Mouse (Mus musculus) common myeloid progenitor, adult 5-6 weeks (primary cell): Measurements from ENCODE around the gene Gabbr2. TPM values are rescaled to one million over a fixed set of nuclear protein-coding genes. Genes with fewer than 3 reads are reported as not detected.

Source experiments
- ATAC-seq: replicated peaks from 2 replicates; pipeline ENCODE4 v1.8.0; 2016; ENCODE audit warnings: low read depth, mild to moderate bottlenecking, moderate TSS enrichment, inconsistent platforms; ENCODE audit not compliant: poor library complexity, severe bottlenecking
- total RNA-seq: library from RNA; stranded (forward); fragments of 200-1000, 187-1606 nt; gene quantifications from 2 replicates; pipeline ENCODE4 v1.2.3, GENCODE M21; 2017

Gabbr2 gene
- total RNA-seq, 1 experiment from 2014 or later: 0.05 TPM

GRCm38 (mm10) chr4:46931706-46932397 is 59.8 kb downstream of the Gabbr2 start:
- ATAC-seq: no peak

- peak; percentile 65 for ATAC-seq
Observed at GRCm38 (mm10) chr4:46928112-46928511, 63.6 kb downstream of the Gabbr2 start.

GRCm38 (mm10) chr4:46919144-46919543 is 72.5 kb downstream of the Gabbr2 start:
- no peak for ATAC-seq

GRCm38 (mm10) chr4:46916786-46917185 is 74.9 kb downstream of the Gabbr2 start:
- ATAC-seq: peak; percentile 89

GRCm38 (mm10) chr4:46915934-46916333 is 75.7 kb downstream of the Gabbr2 start:
- ATAC-seq: no peak

- ATAC-seq: no peak
Observed at GRCm38 (mm10) chr4:46915476-46915875, 76.2 kb downstream of the Gabbr2 start.

- no peak for ATAC-seq
Observed at GRCm38 (mm10) chr4:46914606-46915005, 77.1 kb downstream of the Gabbr2 start.

- ATAC-seq: peak; percentile 51; the same call in 1 of the 2 replicates
Observed at GRCm38 (mm10) chr4:46906036-46906691, 85.5 kb downstream of the Gabbr2 start.

- ATAC-seq: peak; percentile 82
Observed at GRCm38 (mm10) chr4:46905152-46905551, 86.5 kb downstream of the Gabbr2 start.

GRCm38 (mm10) chr4:46904129-46904528 is 87.5 kb downstream of the Gabbr2 start:
- no peak; the same call in 1 of the 2 replicates for ATAC-seq

- no peak for ATAC-seq
Observed at GRCm38 (mm10) chr4:46898546-46898945, 93.1 kb downstream of the Gabbr2 start.

GRCm38 (mm10) chr4:46897634-46898399 is 93.9 kb downstream of the Gabbr2 start:
- ATAC-seq: no peak

GRCm38 (mm10) chr4:46894144-46894543 is 97.5 kb downstream of the Gabbr2 start:
- no peak for ATAC-seq

GRCm38 (mm10) chr4:46889175-46889574 is 102.5 kb downstream of the Gabbr2 start:
- no peak for ATAC-seq

GRCm38 (mm10) chr4:46885627-46886383 is 105.9 kb downstream of the Gabbr2 start:
- ATAC-seq: peak; percentile 72

GRCm38 (mm10) chr4:46884132-46884531 is 107.5 kb downstream of the Gabbr2 start:
- ATAC-seq: no peak

GRCm38 (mm10) chr4:46883546-46883945 is 108.1 kb downstream of the Gabbr2 start:
- ATAC-seq: no peak

GRCm38 (mm10) chr4:46883047-46883446 is 108.6 kb downstream of the Gabbr2 start:
- no peak for ATAC-seq

GRCm38 (mm10) chr4:46881271-46881670 is 110.4 kb downstream of the Gabbr2 start:
- no peak for ATAC-seq

GRCm38 (mm10) chr4:46879943-46880342 is 111.7 kb downstream of the Gabbr2 start:
- ATAC-seq: no peak
